Mouse (Mus musculus) left cerebral cortex, postnatal 4 days (tissue): ENCODE results near the gene Phf21b. TPM values are rescaled to one million over a fixed set of nuclear protein-coding genes. Genes with fewer than 3 reads are reported as not detected.
A peak's percentile ranks its signal among the peaks of the same experiment; 100 is the strongest.

Source experiments
- DNase-seq: peaks from one replicate; pipeline ENCODE4 v3.0.0-alpha.2; 2022
- intact Hi-C: fragments of 180-260 bp; cut with DNase I; formaldehyde crosslinking; loops from one replicate; pipeline ENCODE4 v1.15.1; 2025
- total RNA-seq, 2 experiments: library from RNA; stranded (reverse); gene quantifications; 2 replicates each; pipeline ENCODE4 v1.2.3; 2021

Phf21b gene
- total RNA-seq, 2 experiments from 2014 or later: 9.3 to 13.1 TPM

GRCm38 (mm10) chr15:84852457-84853070, 3.3 kb downstream of the Phf21b start:
- no peak for DNase-seq
- intact Hi-C loops: loop anchor here (10.0 kb wide), 1 partner anchor 72 kb away; the partner anchor contains the start of genes Gm29666 and Nup50

- DNase-seq: no peak
- intact Hi-C loops: loop anchor here (10.0 kb wide), 1 partner anchor 74 kb away; the partner anchor contains the start of genes Gm29666 and Nup50
Observed at GRCm38 (mm10) chr15:84850321-84850720, 5.5 kb downstream of the Phf21b start.

GRCm38 (mm10) chr15:84846216-84846615, 9.6 kb downstream of the Phf21b start:
- DNase-seq: peak; percentile 54
- intact Hi-C loops: no loop called here

- intact Hi-C loops: no loop called here
- DNase-seq: no peak
Observed at GRCm38 (mm10) chr15:84844831-84845230, 11.0 kb downstream of the Phf21b start.

- intact Hi-C loops: no loop called here
- peak; percentile 22 for DNase-seq
Observed at GRCm38 (mm10) chr15:84843034-84843433, 12.8 kb downstream of the Phf21b start.

GRCm38 (mm10) chr15:84841925-84842821, 13.7 kb downstream of the Phf21b start:
- intact Hi-C loops: no loop called here
- DNase-seq: no peak

GRCm38 (mm10) chr15:84840560-84840959, 15.3 kb downstream of the Phf21b start:
- no peak for DNase-seq
- intact Hi-C loops: no loop called here

- intact Hi-C loops: no loop called here
- DNase-seq: peak; percentile 54
Observed at GRCm38 (mm10) chr15:84839521-84839920, 16.3 kb downstream of the Phf21b start.

- intact Hi-C loops: no loop called here
- DNase-seq: no peak
Observed at GRCm38 (mm10) chr15:84837896-84838295, 18.0 kb downstream of the Phf21b start.

- DNase-seq: peak; percentile 75
- intact Hi-C loops: no loop called here
Observed at GRCm38 (mm10) chr15:84829416-84829815, 26.4 kb downstream of the Phf21b start.

- DNase-seq: no peak
- intact Hi-C loops: no loop called here
Observed at GRCm38 (mm10) chr15:84828603-84829002, 27.2 kb downstream of the Phf21b start.

GRCm38 (mm10) chr15:84823086-84823485, 32.8 kb downstream of the Phf21b start:
- no peak for DNase-seq
- intact Hi-C loops: no loop called here

GRCm38 (mm10) chr15:84820811-84821210, 35.0 kb downstream of the Phf21b start:
- DNase-seq: no peak
- intact Hi-C loops: no loop called here

GRCm38 (mm10) chr15:84818284-84818683, 37.6 kb downstream of the Phf21b start:
- intact Hi-C loops: no loop called here
- DNase-seq: peak; percentile 46

- DNase-seq: peak; percentile 46
- intact Hi-C loops: no loop called here
Observed at GRCm38 (mm10) chr15:84817589-84817988, 38.3 kb downstream of the Phf21b start.

- intact Hi-C loops: no loop called here
- DNase-seq: peak; percentile 48
Observed at GRCm38 (mm10) chr15:84815171-84815570, 40.7 kb downstream of the Phf21b start.

- DNase-seq: peak; percentile 46
- intact Hi-C loops: no loop called here
Observed at GRCm38 (mm10) chr15:84812831-84813357, 43.0 kb downstream of the Phf21b start.

GRCm38 (mm10) chr15:84811126-84811525, 44.7 kb downstream of the Phf21b start:
- intact Hi-C loops: no loop called here
- peak; percentile 36 for DNase-seq

GRCm38 (mm10) chr15:84809275-84809952, 46.4 kb downstream of the Phf21b start:
- intact Hi-C loops: loop anchor here (10.0 kb wide), 1 partner anchor 85 kb away; no protein-coding TSS in a partner anchor
- DNase-seq: no peak

GRCm38 (mm10) chr15:84803685-84804084, 52.2 kb downstream of the Phf21b start:
- peak; percentile 78 for DNase-seq
- intact Hi-C loops: loop anchor here (10.0 kb wide), 1 partner anchor 91 kb away; no protein-coding TSS in a partner anchor

- intact Hi-C loops: loop anchor here (10.0 kb wide), 1 partner anchor 95 kb away; no protein-coding TSS in a partner anchor
- DNase-seq: peak; percentile 75
Observed at GRCm38 (mm10) chr15:84800132-84800531, 55.7 kb downstream of the Phf21b start.
